Mouse (Mus musculus) embryo, embryonic 11.5 days (tissue): Measurements from ENCODE around the gene Amy2a5.
"Not testable (repeated sequence)": the region's sequence is repeated elsewhere in the genome, so short reads cannot be mapped to it uniquely, and the experiment has no call there.

Source experiments
- DNase-seq: peaks from one replicate; pipeline ENCODE4 v3.0.0-alpha.2; 2012; ENCODE audit warnings: low read depth, low spot score

Amy2a5 gene

DNA sequence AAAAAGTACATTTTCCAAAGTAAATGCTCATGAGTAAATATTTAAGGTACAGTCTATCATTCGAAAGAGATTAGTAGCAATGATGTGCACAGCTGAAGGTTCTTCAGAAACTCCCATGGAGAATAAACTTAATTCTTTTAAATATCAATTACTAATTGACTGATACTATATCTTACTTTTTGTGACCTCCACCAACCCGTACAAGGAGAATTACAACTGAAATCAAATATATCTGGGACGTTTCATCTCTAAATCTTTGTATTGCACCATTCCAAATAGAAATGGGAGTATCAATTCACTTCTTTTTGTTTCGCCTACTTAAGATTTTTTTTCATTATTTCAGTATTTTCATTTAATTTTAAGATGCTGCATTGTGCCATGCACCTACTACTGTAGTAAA, at the start of gene Amy2a5:
Amy2a5 (minus strand) TSS at position 101 of the 400 bp plus-strand sequence.
- not testable (repeated sequence) for DNase-seq

DNA sequence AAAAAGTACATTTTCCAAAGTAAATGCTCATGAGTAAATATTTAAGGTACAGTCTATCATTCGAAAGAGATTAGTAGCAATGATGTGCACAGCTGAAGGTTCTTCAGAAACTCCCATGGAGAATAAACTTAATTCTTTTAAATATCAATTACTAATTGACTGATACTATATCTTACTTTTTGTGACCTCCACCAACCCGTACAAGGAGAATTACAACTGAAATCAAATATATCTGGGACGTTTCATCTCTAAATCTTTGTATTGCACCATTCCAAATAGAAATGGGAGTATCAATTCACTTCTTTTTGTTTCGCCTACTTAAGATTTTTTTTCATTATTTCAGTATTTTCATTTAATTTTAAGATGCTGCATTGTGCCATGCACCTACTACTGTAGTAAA, 32.7 kb upstream of the Amy2a5 start, which contains the start of gene Amy2a4:
Amy2a4 (minus strand) TSS at position 101 of the 400 bp plus-strand sequence.
- not testable (repeated sequence) for DNase-seq

DNA sequence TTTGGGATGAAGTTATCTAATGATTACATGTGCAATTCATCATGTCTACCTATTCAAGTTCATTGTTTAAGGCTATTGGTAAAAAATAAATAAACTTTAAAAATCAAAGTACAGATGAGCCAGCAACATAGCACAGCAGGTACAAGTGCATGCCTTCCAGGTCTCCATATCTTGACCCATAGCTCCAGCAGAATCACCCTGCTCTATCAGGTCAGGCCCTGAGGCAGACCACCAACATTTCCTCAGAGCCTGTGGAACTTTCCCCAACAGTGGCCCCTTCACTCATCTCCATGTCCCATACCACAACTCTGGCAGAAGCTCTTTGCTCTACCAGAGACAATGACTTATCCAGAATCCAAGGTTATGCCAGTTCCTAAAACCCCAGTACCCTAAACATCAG, 21.6 kb upstream of the Amy2a5 start:
- DNase-seq, result not testable (repeated sequence)

DNA sequence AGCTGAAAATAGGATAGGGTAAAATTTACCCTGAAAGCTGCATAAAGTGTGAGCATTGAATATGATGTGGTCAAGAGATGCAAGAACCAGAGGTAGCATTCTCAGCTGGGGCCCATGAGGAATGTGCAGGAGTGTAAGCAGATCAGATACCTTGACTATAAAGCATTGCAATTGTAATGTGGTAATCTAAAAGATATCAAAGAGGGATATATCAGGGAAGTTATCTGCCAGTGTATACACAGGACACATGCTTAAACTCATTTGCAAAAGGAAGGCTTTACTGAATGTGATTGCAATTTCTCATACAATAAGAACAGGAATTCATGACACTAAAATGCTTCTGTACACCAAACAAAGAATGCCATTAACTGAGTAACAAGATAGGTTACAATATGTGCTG, 20.9 kb upstream of the Amy2a5 start:
- DNase-seq, result not testable (repeated sequence)

DNA sequence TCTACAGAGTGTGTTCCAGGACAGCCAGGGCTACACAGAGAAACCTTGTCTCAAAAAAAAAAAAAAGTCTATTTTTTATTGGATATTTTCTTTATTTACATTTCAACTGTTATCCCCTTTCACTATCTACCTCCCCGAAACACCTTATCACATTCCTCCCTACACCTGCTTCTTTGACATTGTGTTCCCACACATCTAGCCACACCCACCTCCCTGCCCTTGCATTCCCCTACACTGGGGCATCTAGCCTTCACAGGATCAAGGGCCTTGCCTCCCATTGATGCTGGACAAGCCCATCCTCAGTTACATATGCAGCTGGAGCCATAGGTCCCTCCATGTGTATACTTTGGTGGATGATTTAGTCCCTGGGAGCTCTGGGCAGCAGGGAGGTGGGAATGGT, 31.5 kb downstream of the Amy2a5 start:
- no peak for DNase-seq
